Mouse (Mus musculus): ENCODE measurements around the gene Inca1. TPM values are rescaled to one million over a fixed set of nuclear protein-coding genes. Genes with fewer than 3 reads are reported as not detected.

Inca1 gene
- total RNA-seq, 2 experiments from 2014 or later, result 1.8 to 1.9 TPM

- intact Hi-C loops (cut with DNase I), result loop anchor here (5.0 kb wide), 1 partner anchor 55 kb away; no protein-coding TSS in a partner anchor
- no peak for DNase-seq (ENCODE audit: low spot score in 2 of 2)
Measured at GRCm38 (mm10) chr11:70702781-70703180, 2.8 kb upstream of the Inca1 start.

- no peak for DNase-seq (ENCODE audit: low spot score in 2 of 2)
- intact Hi-C loops (cut with DNase I), result loop anchor here (2.0 to 5.0 kb wide), 2 partner anchors 15 to 55 kb away; no protein-coding TSS in a partner anchor
Measured at GRCm38 (mm10) chr11:70701984-70702733, 2.2 kb upstream of the Inca1 start.

- DNase-seq (ENCODE audit: low spot score in 2 of 2), result no peak
Measured at GRCm38 (mm10) chr11:70701221-70701955, 1.4 kb upstream of the Inca1 start.

GRCm38 (mm10) chr11:70700613-70701012 is 658 bp upstream of the Inca1 start:
- peak; percentile 64 to 68 for DNase-seq (ENCODE audit: low spot score in 2 of 2)
- intact Hi-C loops (cut with DNase I), result loop anchor here (2.0 to 5.0 kb wide), 2 partner anchors 14 to 57 kb away; no protein-coding TSS in a partner anchor

More at GRCm38 (mm10) chr11:70701221-70701955, 1.4 kb upstream of the Inca1 start:
- intact Hi-C loops (cut with DNase I), result loop anchor here (2.0 to 5.0 kb wide), 2 partner anchors 15 to 56 kb away; no protein-coding TSS in a partner anchor

GRCm38 (mm10) chr11:70699051-70699450 is 904 bp downstream of the Inca1 start:
- intact Hi-C loops (cut with DNase I), result no loop called here
- no peak for DNase-seq (ENCODE audit: low spot score in 2 of 2)

GRCm38 (mm10) chr11:70697376-70697775 is 2.6 kb downstream of the Inca1 start:
- intact Hi-C loops (cut with DNase I), result no loop called here
- DNase-seq (ENCODE audit: low spot score in 2 of 2), result no peak

GRCm38 (mm10) chr11:70693504-70693903 is 6.5 kb downstream of the Inca1 start:
- intact Hi-C loops (cut with DNase I), result no loop called here
- DNase-seq (ENCODE audit: low spot score in 2 of 2), result no peak

GRCm38 (mm10) chr11:70689578-70689977 is 10.4 kb downstream of the Inca1 start:
- DNase-seq (ENCODE audit: low spot score in 2 of 2), result no peak
- intact Hi-C loops (cut with DNase I), result loop anchor here (5.0 kb wide), 1 partner anchor 68 kb away; no protein-coding TSS in a partner anchor

- DNase-seq (ENCODE audit: low spot score in 2 of 2), result no peak
- intact Hi-C loops (cut with DNase I), result loop anchor here (5.0 kb wide), 1 partner anchor 69 kb away; no protein-coding TSS in a partner anchor
Measured at GRCm38 (mm10) chr11:70688372-70688771, 11.6 kb downstream of the Inca1 start.

GRCm38 (mm10) chr11:70687601-70688199 is 12.3 kb downstream of the Inca1 start, which contains the start of gene Camta2:
Gene Camta2, minus strand, starts transcription at chr11:70688105.
- DNase-seq (ENCODE audit: low spot score in 2 of 2), result peak; percentile 87
- intact Hi-C loops (cut with DNase I), result loop anchor here (1.0 to 5.0 kb wide), 3 partner anchors 13 to 70 kb away; partner anchors contain the start of genes Inca1, Kif1c and Spag7

GRCm38 (mm10) chr11:70686901-70687566 is 12.9 kb downstream of the Inca1 start:
- peak; percentile 64 to 80 for DNase-seq (ENCODE audit: low spot score in 2 of 2)
- intact Hi-C loops (cut with DNase I), result loop anchor here (1.0 to 5.0 kb wide), 3 partner anchors 14 to 70 kb away; partner anchors contain the start of genes Inca1, Kif1c and Spag7

GRCm38 (mm10) chr11:70683640-70684039 is 16.3 kb downstream of the Inca1 start:
- intact Hi-C loops (cut with DNase I), result no loop called here
- no peak for DNase-seq (ENCODE audit: low spot score in 2 of 2)

GRCm38 (mm10) chr11:70681897-70682581 is 17.9 kb downstream of the Inca1 start:
- no peak for DNase-seq (ENCODE audit: low spot score in 2 of 2)
- intact Hi-C loops (cut with DNase I), result no loop called here

GRCm38 (mm10) chr11:70681170-70681569 is 18.8 kb downstream of the Inca1 start:
- no peak for DNase-seq (ENCODE audit: low spot score in 2 of 2)
- intact Hi-C loops (cut with DNase I), result no loop called here

GRCm38 (mm10) chr11:70679894-70680293 is 20.1 kb downstream of the Inca1 start:
- no peak for DNase-seq (ENCODE audit: low spot score in 2 of 2)
- intact Hi-C loops (cut with DNase I), result no loop called here

- intact Hi-C loops (cut with DNase I), result no loop called here
Measured at GRCm38 (mm10) chr11:70679361-70679760, 20.6 kb downstream of the Inca1 start.

GRCm38 (mm10) chr11:70678576-70678975 is 21.4 kb downstream of the Inca1 start:
- DNase-seq (ENCODE audit: low spot score in 2 of 2), result no peak
- intact Hi-C loops (cut with DNase I), result no loop called here

More at GRCm38 (mm10) chr11:70679361-70679760, 20.6 kb downstream of the Inca1 start:
- DNase-seq (ENCODE audit: low spot score in 2 of 2), result no peak

- intact Hi-C loops (cut with DNase I), result no loop called here
- DNase-seq (ENCODE audit: low spot score in 2 of 2), result no peak
Measured at GRCm38 (mm10) chr11:70678092-70678491, 21.9 kb downstream of the Inca1 start.

- no peak for DNase-seq (ENCODE audit: low spot score in 2 of 2)
- intact Hi-C loops (cut with DNase I), result no loop called here
Measured at GRCm38 (mm10) chr11:70674501-70674900, 25.5 kb downstream of the Inca1 start.

All from left cerebral cortex, postnatal 36 days (tissue).